Mouse (Mus musculus) midbrain, embryonic 15.5 days (tissue): ENCODE data around the gene Gtf3c1. TPM values are rescaled to one million over a fixed set of nuclear protein-coding genes. Genes with fewer than 3 reads are reported as not detected.

Experiments used
- ATAC-seq: fragments of 200-750 bp; cut with Nextera tagmentation; replicated peaks from 2 replicates; pipeline ENCODE4 v1.8.0; 2017; ENCODE audit warnings: moderate TSS enrichment
- H3K27ac ChIP-seq: fragments of 300-500 bp; sonication (generic); 2 replicates; pipeline ENCODE4 v1.5.1; 2015; ENCODE audit warnings: mild to moderate bottlenecking, inconsistent platforms
- H3K27me3 ChIP-seq: fragments of 300-500 bp; sonication (generic); replicated peaks from 2 replicates; pipeline ENCODE4 v1.6.1; 2015; ENCODE audit warnings: inconsistent platforms
- H3K36me3 ChIP-seq: fragments of 300-500 bp; sonication (generic); replicated peaks from 2 replicates; pipeline ENCODE4 v1.6.1; 2015; ENCODE audit warnings: inconsistent platforms
- H3K4me1 ChIP-seq: fragments of 300-500 bp; sonication (generic); 2 replicates; pipeline ENCODE4 v1.6.1; 2015; ENCODE audit warnings: inconsistent platforms
- H3K4me2 ChIP-seq: fragments of 300-500 bp; sonication (generic); 2 replicates; pipeline ENCODE4 v1.6.1; 2015; ENCODE audit warnings: inconsistent platforms, mild to moderate bottlenecking, moderate library complexity
- H3K4me3 ChIP-seq: fragments of 300-500 bp; sonication (generic); 2 replicates; pipeline ENCODE4 v1.5.1; 2015; ENCODE audit warnings: mild to moderate bottlenecking, inconsistent platforms
- H3K9ac ChIP-seq: fragments of 300-500 bp; sonication (generic); 2 replicates; pipeline ENCODE4 v1.6.1; 2015; ENCODE audit warnings: mild to moderate bottlenecking, inconsistent platforms
- H3K9me3 ChIP-seq: fragments of 300-500 bp; sonication (generic); 2 replicates; pipeline ENCODE4 v1.6.1; 2016; ENCODE audit warnings: inconsistent platforms
- WGBS: fragments of 180-500 bp; shearing (Covaris S2); methylation state at CpG from one replicate; pipeline ENCODE4 v1.1.7; 2015; ENCODE audit warnings: mixed read lengths; 5-methylcytosine and 5-hydroxymethylcytosine counted together
- polyA plus RNA-seq: library from polyadenylated mRNA; unstranded; fragments of >200 nt; fragmentation: Nextera tagmentation; extraction: Ambion mirVana; gene quantifications from 2 replicates; pipeline ENCODE4 v1.2.1, GENCODE M21; 2015

The Gtf3c1 gene
- polyA plus RNA-seq, 1 experiment from 2014 or later = 35.7 TPM

DNA sequence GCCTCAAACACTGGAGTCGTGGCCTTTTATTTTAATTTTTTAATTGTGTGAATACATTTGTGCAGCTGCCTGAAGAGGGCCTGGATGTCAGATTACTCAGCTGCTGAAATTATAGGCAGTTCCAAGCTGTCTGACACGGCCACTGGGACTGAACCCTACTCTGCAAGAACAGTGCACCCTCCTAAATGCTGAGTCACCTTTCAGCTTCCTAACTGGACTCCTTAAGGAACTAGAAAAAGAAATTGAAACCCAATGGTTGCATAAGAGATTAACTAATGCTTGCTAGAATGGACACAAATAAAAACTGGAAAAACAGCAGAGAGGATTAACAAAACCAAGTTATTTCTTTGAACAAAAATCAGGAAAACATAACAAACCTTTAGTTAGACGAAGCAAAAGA lies 111.2 kb downstream of the Gtf3c1 start:
- Histone ChIP-seq H3K9me3 (no peaks in the 10 kb centered on the region), H3K9ac (no peak overlapping the region), H3K4me1 (no peaks in the 10 kb centered on the region), H3K36me3 (no peaks in the 10 kb centered on the region), H3K4me3 (no peak overlapping the region), H3K4me2 (no peak overlapping the region), H3K27ac (no peak overlapping the region), H3K27me3 (no peaks in the 10 kb centered on the region)
- ATAC-seq = no peak
- 72% methylated on average over 3 of the region's 3 CpGs for WGBS

DNA sequence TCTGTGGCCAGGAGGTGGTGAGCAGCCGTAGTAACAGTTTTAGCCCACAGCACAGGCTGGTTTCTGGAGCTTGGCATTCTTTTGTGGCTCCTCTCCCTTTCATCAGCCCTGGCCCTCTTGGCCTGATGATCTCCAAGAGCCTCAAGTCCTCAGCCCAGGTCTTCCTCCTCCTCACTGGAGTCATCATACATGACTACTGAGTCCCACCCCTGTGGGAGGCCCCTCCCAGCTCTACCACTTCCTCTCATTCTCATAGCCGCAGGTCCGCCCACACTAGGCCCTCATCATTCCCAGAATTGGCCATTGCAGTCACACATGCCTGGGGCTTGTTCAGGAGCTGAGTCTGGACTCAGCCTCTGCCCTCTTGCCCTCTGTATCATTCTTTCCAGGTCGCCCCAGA lies 113.7 kb downstream of the Gtf3c1 start:
- H3K4me2 ChIP-seq = no peak overlapping the region
- no peak overlapping the region for H3K27ac ChIP-seq
- no peaks in the 10 kb centered on the region for H3K27me3 ChIP-seq
- no peak overlapping the region for H3K9ac ChIP-seq
- ATAC-seq = no peak
- H3K4me3 ChIP-seq = no peak overlapping the region
- no peaks in the 10 kb centered on the region for H3K4me1 ChIP-seq
- no peaks in the 10 kb centered on the region for H3K9me3 ChIP-seq
- H3K36me3 ChIP-seq = no peaks in the 10 kb centered on the region
- 91% methylated on average over 4 of the region's 4 CpGs for WGBS

Other genes with a start within 250 kb of the Gtf3c1 start
- 88.3 and 92.3 TPM in 2 replicates for gene Nsmce1, start 216.2 kb downstream of the Gtf3c1 start, polyA plus RNA-seq
- gene Il4ra, start 155.7 kb downstream of the Gtf3c1 start, polyA plus RNA-seq = 5.4 and 5.9 TPM in 2 replicates
- 0.39 and 0.41 TPM in 2 replicates for gene Il21r, start 104.4 kb downstream of the Gtf3c1 start, polyA plus RNA-seq
- gene D430042O09Rik, start 108 bp upstream of the Gtf3c1 start, polyA plus RNA-seq = 7.4 and 7.7 TPM in 2 replicates